Comparison of ENCODE assay signal across 8 mouse cellular contexts in genomic region chr6:136470321-136471230, GRCm38 (mm10). TPM values are rescaled to one million over a fixed set of nuclear protein-coding genes. Genes with fewer than 3 reads are reported as not detected.
DNase-seq lines count a peak whose midpoint lies in the region; ATAC-seq and TF ChIP-seq lines count a peak whose summit lies in the region.

No protein-coding gene starts in this region.

- no peaks in the 10 kb centered on the region for H3K79me2 ChIP-seq in liver, adult 2 months (ENCODE audit: control insufficient read depth, insufficient read depth, low read length)

- TF ChIP-seq POLR2A in liver, adult 2 months (IDR thresholded peaks at IDR 0.05; ENCODE audit: extremely low read depth, insufficient read depth, low read length): no peak

- H3K9me3 ChIP-seq in heart, embryonic 12.5 days (replicated peaks): no peaks in the 10 kb centered on the region
- no peaks in the 10 kb centered on the region for H3K9me3 ChIP-seq in kidney, embryonic 15.5 days (replicated peaks)

- no peaks in the 10 kb centered on the region for H3K27me3 ChIP-seq in heart, embryonic 12.5 days (replicated peaks)
- no peaks in the 10 kb centered on the region for H3K27me3 ChIP-seq in kidney, embryonic 15.5 days
- H3K27me3 ChIP-seq in liver, adult 2 months (ENCODE audit: control insufficient read depth, insufficient read depth, low read length): no peaks in the 10 kb centered on the region

- H3K27ac ChIP-seq in heart, embryonic 12.5 days (ENCODE audit: poor library complexity, severe bottlenecking): peak overlapping the region; percentile 94
- peak overlapping the region; percentile 97 for H3K27ac ChIP-seq in kidney, embryonic 15.5 days
- H3K27ac ChIP-seq in liver, adult 2 months (replicated peaks; ENCODE audit: insufficient read depth, low read depth, low read length): peak overlapping the region; percentile 69

- peak; percentile 66 for ATAC-seq in heart, embryonic 12.5 days (ENCODE audit: insufficient number of reproducible peaks, low FRiP score)
- ATAC-seq in kidney, embryonic 15.5 days (replicated peaks; ENCODE audit: low FRiP score): peak; percentile 63
- peak; percentile 64 for ATAC-seq in monocyte, adult 5-6 weeks (replicated peaks; ENCODE audit: insufficient number of reproducible peaks, low FRiP score, low TSS enrichment, poor library complexity, severe bottlenecking)

- peak overlapping the region; percentile 35 for H3K4me2 ChIP-seq in heart, embryonic 12.5 days
- peak overlapping the region; percentile 43 for H3K4me2 ChIP-seq in kidney, embryonic 15.5 days

- H3K4me3 ChIP-seq in heart, embryonic 12.5 days: no peak overlapping the region
- no peak overlapping the region for H3K4me3 ChIP-seq in kidney, embryonic 15.5 days (replicated peaks)
- no peak overlapping the region for H3K4me3 ChIP-seq in liver, adult 2 months (ENCODE audit: insufficient read depth, low read depth, low read length)

- no peak overlapping the region for H3K9ac ChIP-seq in heart, embryonic 12.5 days
- H3K9ac ChIP-seq in kidney, embryonic 15.5 days: no peak overlapping the region
- H3K9ac ChIP-seq in liver, adult 2 months (ENCODE audit: low read depth, low read length): no peak overlapping the region

- 6% methylated on average over 30 of the region's 31 CpGs for WGBS in heart, embryonic 12.5 days
- WGBS in kidney, embryonic 15.5 days: 9% methylated on average over 31 of the region's 31 CpGs
- 24% methylated on average over 31 of the region's 31 CpGs for WGBS in liver, adult 2 months

- TF ChIP-seq CTCF in liver, adult 2 months (IDR thresholded peaks at IDR 0.05; ENCODE audit: low read depth, low read length): no peak

- H3K4me1 ChIP-seq in heart, embryonic 12.5 days (replicated peaks): peaks cover 55% of the 10 kb centered on the region
- peaks cover 62% of the 10 kb centered on the region for H3K4me1 ChIP-seq in kidney, embryonic 15.5 days
- H3K4me1 ChIP-seq in liver, adult 2 months (ENCODE audit: control insufficient read depth, insufficient read depth, low read length): peaks cover 17% of the 10 kb centered on the region

- peak; percentile 78 for DNase-seq in CD4-positive, CD25-positive, alpha-beta regulatory T cell, adult 2 months (ENCODE audit: low read depth, low spot score)
- peak; percentile 69 for DNase-seq in c-Kit-negative CD71-positive TER-119-positive erythroid progenitor cells, embryonic 14.5 days (ENCODE audit: low read depth, low spot score)
- peak; percentile 63 for DNase-seq in fat pad, adult 2 months (ENCODE audit: extremely low read depth, low read depth, low spot score)
- DNase-seq in liver, adult 2 months (ENCODE audit: extremely low read depth, low read depth, low spot score): peak; percentile 88
- DNase-seq in spleen, postnatal 36 days (ENCODE audit: low spot score in 2 of 2): peak; percentile 89 to 90

- no peaks in the 10 kb centered on the region for H3K36me3 ChIP-seq in heart, embryonic 12.5 days
- no peaks in the 10 kb centered on the region for H3K36me3 ChIP-seq in kidney, embryonic 15.5 days
- no peaks in the 10 kb centered on the region for H3K36me3 ChIP-seq in liver, adult 2 months (ENCODE audit: control insufficient read depth, insufficient read depth, low read length)

RNA-seq across cellular contexts. Expression of gene Atf7ip, which starts 35.4 kb away (rescaled TPM):
- 51.0 and 51.5 TPM in 2 replicates for polyA plus RNA-seq in heart, embryonic 12.5 days (2016; fragmentation: Nextera tagmentation; extraction: Ambion mirVana)
- 43.1 and 44.2 TPM in 2 replicates for polyA plus RNA-seq in kidney, embryonic 15.5 days (2015; fragmentation: Nextera tagmentation; extraction: Ambion mirVana)
- total RNA-seq in liver, adult 2 months (2014; rRNA removed): 14.8 and 14.9 TPM in 2 replicates
- 5.1 and 5.2 TPM in 2 replicates for polyA plus RNA-seq in liver, adult 2 months (2012; rRNA removed)
- 53.5 to 127 TPM (median 61.9 TPM) in 3 replicates for total RNA-seq in monocyte, adult 5-6 weeks (2017)

RNA-seq across cellular contexts. Expression of gene E330021D16Rik, which starts 55.2 kb away (rescaled TPM):
- not detected in 2 replicates for polyA plus RNA-seq in heart, embryonic 12.5 days (2016; fragmentation: Nextera tagmentation; extraction: Ambion mirVana)
- polyA plus RNA-seq in kidney, embryonic 15.5 days (2015; fragmentation: Nextera tagmentation; extraction: Ambion mirVana): 1.4 and 2.0 TPM in 2 replicates
- total RNA-seq in liver, adult 2 months (2014; rRNA removed): not detected in 2 replicates
- polyA plus RNA-seq in liver, adult 2 months (2012; rRNA removed): 0.07 TPM in 1 of 2 replicates, not detected in the other
- total RNA-seq in monocyte, adult 5-6 weeks (2017): 0.75 TPM in 1 of 3 replicates, not detected in the others
